Mouse (Mus musculus): ENCODE results near the gene Tas2r139.
A peak's percentile ranks its signal among the peaks of the same experiment; 100 is the strongest.
"Not testable (repeated sequence)": the region's sequence is repeated elsewhere in the genome, so short reads cannot be mapped to it uniquely, and the experiment has no call there.

Tas2r139 gene

GRCm38 (mm10) chr6:42140636-42141035 lies at the start of gene Tas2r139:
Gene Tas2r139, plus strand, starts transcription at chr6:42140936.
- DNase-seq (ENCODE audit: low read depth, low spot score), result no peak

GRCm38 (mm10) chr6:42151115-42151514 lies 10.4 kb downstream of the Tas2r139 start:
- not testable (repeated sequence) for DNase-seq (ENCODE audit: low read depth, low spot score)

- peak; percentile 89 for DNase-seq (ENCODE audit: low read depth, low spot score)
These were observed 41.7 kb downstream of the Tas2r139 start for GRCm38 (mm10) chr6:42182462-42182861.

GRCm38 (mm10) chr6:42186230-42186629 lies 45.5 kb downstream of the Tas2r139 start:
- no peak for DNase-seq (ENCODE audit: low read depth, low spot score)

Measured in brain, adult 2 months (tissue).